Mouse (Mus musculus): ENCODE data around the gene Dnajb4. TPM values are rescaled to one million over a fixed set of nuclear protein-coding genes. Genes with fewer than 3 reads are reported as not detected.
"Not testable (repeated sequence)": the region's sequence is repeated elsewhere in the genome, so short reads cannot be mapped to it uniquely, and the experiment has no call there.

Gene Dnajb4
- polyA plus RNA-seq, 1 experiment from 2014 or later, result 20.1 TPM

GRCm38 (mm10) chr3:152151725-152152482 lies 58.2 kb downstream of the Dnajb4 start:
- Histone ChIP-seq H3K9me3 (replicated peaks) (no peaks in the 10 kb centered on the region), H3K36me3 (no peaks in the 10 kb centered on the region), H3K27ac (replicated peaks) (no peak overlapping the region), H3K27me3 (ENCODE audit: low read depth, poor library complexity, severe bottlenecking) (no peaks in the 10 kb centered on the region), H3K4me1 (peaks cover 5% of the 10 kb centered on the region; the same call in 1 of the 2 replicates), H3K4me3 (peak overlapping the region; percentile 30)
- peak; percentile 18 for DNase-seq (ENCODE audit: low spot score)
- WGBS, result 65% methylated on average over 29 of the region's 29 CpGs

- H3K27me3 ChIP-seq (ENCODE audit: low read depth, poor library complexity, severe bottlenecking), result no peaks in the 10 kb centered on the region
- peaks cover 9% of the 10 kb centered on the region for H3K4me1 ChIP-seq
- no peaks in the 10 kb centered on the region for H3K9me3 ChIP-seq (replicated peaks)
- DNase-seq (ENCODE audit: low spot score), result no peak
- WGBS, result 79% methylated on average over 3 of the region's 3 CpGs
- no peaks in the 10 kb centered on the region for H3K36me3 ChIP-seq
- no peak overlapping the region for H3K27ac ChIP-seq (replicated peaks)
- no peak overlapping the region for H3K4me3 ChIP-seq
Observed at GRCm38 (mm10) chr3:152149863-152150262, 60.2 kb downstream of the Dnajb4 start.

GRCm38 (mm10) chr3:152149449-152149848 lies 60.7 kb downstream of the Dnajb4 start:
- Histone ChIP-seq H3K27me3 (ENCODE audit: low read depth, poor library complexity, severe bottlenecking) (no peaks in the 10 kb centered on the region), H3K9me3 (replicated peaks) (no peaks in the 10 kb centered on the region), H3K4me3 (no peak overlapping the region), H3K4me1 (peaks cover 10% of the 10 kb centered on the region), H3K36me3 (no peaks in the 10 kb centered on the region), H3K27ac (replicated peaks) (no peak overlapping the region)
- no peak for DNase-seq (ENCODE audit: low spot score)
- WGBS, result 82% methylated on average over 7 of the region's 7 CpGs

GRCm38 (mm10) chr3:152147085-152147831 lies 62.8 kb downstream of the Dnajb4 start:
- H3K9me3 ChIP-seq (replicated peaks), result no peaks in the 10 kb centered on the region
- no peak for DNase-seq (ENCODE audit: low spot score)
- 80% methylated on average over 12 of the region's 12 CpGs for WGBS
- H3K27ac ChIP-seq (replicated peaks), result no peak overlapping the region
- no peaks in the 10 kb centered on the region for H3K27me3 ChIP-seq (ENCODE audit: low read depth, poor library complexity, severe bottlenecking)
- peaks cover 10% of the 10 kb centered on the region for H3K4me1 ChIP-seq
- H3K4me3 ChIP-seq, result no peak overlapping the region
- H3K36me3 ChIP-seq, result no peaks in the 10 kb centered on the region

- WGBS, result 69% methylated on average over 2 of the region's 2 CpGs
- H3K36me3 ChIP-seq, result no peaks in the 10 kb centered on the region
- H3K9me3 ChIP-seq (replicated peaks), result no peaks in the 10 kb centered on the region
- no peak overlapping the region for H3K4me3 ChIP-seq
- H3K27me3 ChIP-seq (ENCODE audit: low read depth, poor library complexity, severe bottlenecking), result no peaks in the 10 kb centered on the region
- H3K27ac ChIP-seq (replicated peaks), result no peak overlapping the region
- peaks cover 7% of the 10 kb centered on the region for H3K4me1 ChIP-seq
- DNase-seq (ENCODE audit: low spot score), result no peak
Observed at GRCm38 (mm10) chr3:152145186-152145585, 64.9 kb downstream of the Dnajb4 start.

GRCm38 (mm10) chr3:152142989-152143695 lies 67.0 kb downstream of the Dnajb4 start:
- WGBS, result 86% methylated on average over 6 of the region's 6 CpGs
- no peak overlapping the region for H3K4me3 ChIP-seq
- no peaks in the 10 kb centered on the region for H3K36me3 ChIP-seq
- peaks cover 7% of the 10 kb centered on the region for H3K4me1 ChIP-seq
- no peaks in the 10 kb centered on the region for H3K9me3 ChIP-seq (replicated peaks)
- DNase-seq (ENCODE audit: low spot score), result no peak
- no peaks in the 10 kb centered on the region for H3K27me3 ChIP-seq (ENCODE audit: low read depth, poor library complexity, severe bottlenecking)
- no peak overlapping the region for H3K27ac ChIP-seq (replicated peaks)

- peaks cover 7% of the 10 kb centered on the region for H3K4me1 ChIP-seq
- WGBS, result 74% methylated on average over 3 of the region's 3 CpGs
- no peaks in the 10 kb centered on the region for H3K27me3 ChIP-seq (ENCODE audit: low read depth, poor library complexity, severe bottlenecking)
- DNase-seq (ENCODE audit: low spot score), result no peak
- no peak overlapping the region for H3K4me3 ChIP-seq
- no peaks in the 10 kb centered on the region for H3K36me3 ChIP-seq
- H3K9me3 ChIP-seq (replicated peaks), result no peaks in the 10 kb centered on the region
- no peak overlapping the region for H3K27ac ChIP-seq (replicated peaks)
Observed at GRCm38 (mm10) chr3:152142146-152142545, 68.0 kb downstream of the Dnajb4 start.

GRCm38 (mm10) chr3:152139308-152139707 lies 70.8 kb downstream of the Dnajb4 start:
- H3K4me3 ChIP-seq; H3K27ac ChIP-seq (replicated peaks); H3K36me3 ChIP-seq; H3K4me1 ChIP-seq; H3K27me3 ChIP-seq (ENCODE audit: low read depth, poor library complexity, severe bottlenecking); DNase-seq (ENCODE audit: low spot score); H3K9me3 ChIP-seq (replicated peaks): not testable (repeated sequence)
- WGBS, result 92% methylated on average over 3 of the region's 3 CpGs

- not testable (repeated sequence) for DNase-seq (ENCODE audit: low spot score); H3K36me3 ChIP-seq; H3K4me3 ChIP-seq; H3K4me1 ChIP-seq; H3K9me3 ChIP-seq (replicated peaks); H3K27me3 ChIP-seq (ENCODE audit: low read depth, poor library complexity, severe bottlenecking); H3K27ac ChIP-seq (replicated peaks)
- 92% methylated on average over 16 of the region's 16 CpGs for WGBS
Observed at GRCm38 (mm10) chr3:152136106-152136505, 74.0 kb downstream of the Dnajb4 start.

GRCm38 (mm10) chr3:152133621-152134020 lies 76.5 kb downstream of the Dnajb4 start:
- Histone ChIP-seq H3K27ac (replicated peaks) (no peak overlapping the region), H3K9me3 (replicated peaks) (no peaks in the 10 kb centered on the region), H3K4me1 (no peaks in the 10 kb centered on the region), H3K36me3 (no peaks in the 10 kb centered on the region), H3K4me3 (no peak overlapping the region), H3K27me3 (ENCODE audit: low read depth, poor library complexity, severe bottlenecking) (no peaks in the 10 kb centered on the region)
- no peak for DNase-seq (ENCODE audit: low spot score)
- WGBS, result 83% methylated on average over 9 of the region's 9 CpGs

- WGBS, result 76% methylated on average over 4 of the region's 4 CpGs
- H3K36me3 ChIP-seq, result no peaks in the 10 kb centered on the region
- H3K27ac ChIP-seq (replicated peaks), result no peak overlapping the region
- DNase-seq (ENCODE audit: low spot score), result no peak
- H3K27me3 ChIP-seq (ENCODE audit: low read depth, poor library complexity, severe bottlenecking), result no peaks in the 10 kb centered on the region
- H3K9me3 ChIP-seq (replicated peaks), result no peaks in the 10 kb centered on the region
- H3K4me3 ChIP-seq, result no peak overlapping the region
- no peaks in the 10 kb centered on the region for H3K4me1 ChIP-seq
Observed at GRCm38 (mm10) chr3:152130963-152131362, 79.1 kb downstream of the Dnajb4 start.

GRCm38 (mm10) chr3:152129426-152129825 lies 80.7 kb downstream of the Dnajb4 start:
- H3K4me3 ChIP-seq; H3K27me3 ChIP-seq (ENCODE audit: low read depth, poor library complexity, severe bottlenecking); DNase-seq (ENCODE audit: low spot score); H3K9me3 ChIP-seq (replicated peaks); H3K4me1 ChIP-seq; H3K36me3 ChIP-seq; H3K27ac ChIP-seq (replicated peaks): not testable (repeated sequence)
- 87% methylated on average over 4 of the region's 4 CpGs for WGBS

- Histone ChIP-seq H3K27ac (replicated peaks) (no peak overlapping the region), H3K4me1 (no peaks in the 10 kb centered on the region), H3K27me3 (ENCODE audit: low read depth, poor library complexity, severe bottlenecking) (no peaks in the 10 kb centered on the region), H3K4me3 (no peak overlapping the region), H3K36me3 (no peaks in the 10 kb centered on the region), H3K9me3 (replicated peaks) (no peaks in the 10 kb centered on the region)
- WGBS, result 78% methylated on average over 7 of the region's 7 CpGs
- no peak for DNase-seq (ENCODE audit: low spot score)
Observed at GRCm38 (mm10) chr3:152128631-152129030, 81.5 kb downstream of the Dnajb4 start.

Data from midbrain, embryonic 10.5 days (tissue).